Mouse (Mus musculus) right cerebral cortex, postnatal 14 days (tissue): ENCODE measurements around the gene Acaa1a.

Source experiments
- DNase-seq: peaks from one replicate; pipeline ENCODE4 v3.0.0; 2022

The Acaa1a gene

GRCm38 (mm10) chr9:119339558-119340211 is at the start of gene Acaa1a:
TSS of gene Acaa1a (plus strand) at chr9:119339676.
- DNase-seq, result peak; percentile 54

GRCm38 (mm10) chr9:119290791-119291190 is 48.7 kb upstream of the Acaa1a start:
- no peak for DNase-seq

GRCm38 (mm10) chr9:119297696-119298095 is 41.8 kb upstream of the Acaa1a start:
- DNase-seq, result no peak

GRCm38 (mm10) chr9:119298563-119298962 is 40.9 kb upstream of the Acaa1a start:
- DNase-seq, result no peak

- DNase-seq, result no peak
Measured at GRCm38 (mm10) chr9:119305863-119306262, 33.6 kb upstream of the Acaa1a start.

GRCm38 (mm10) chr9:119309067-119309466 is 30.4 kb upstream of the Acaa1a start:
- no peak for DNase-seq

GRCm38 (mm10) chr9:119313096-119313495 is 26.4 kb upstream of the Acaa1a start:
- DNase-seq, result no peak

- DNase-seq, result no peak
Measured at GRCm38 (mm10) chr9:119318891-119319290, 20.6 kb upstream of the Acaa1a start.

- no peak for DNase-seq
Measured at GRCm38 (mm10) chr9:119320446-119320845, 19.0 kb upstream of the Acaa1a start.

- DNase-seq, result no peak
Measured at GRCm38 (mm10) chr9:119320946-119321345, 18.5 kb upstream of the Acaa1a start.

- peak; percentile 37 for DNase-seq
Measured at GRCm38 (mm10) chr9:119321392-119322229, 17.9 kb upstream of the Acaa1a start.

- peak; percentile 95 for DNase-seq
Measured at GRCm38 (mm10) chr9:119322289-119323259, 16.9 kb upstream of the Acaa1a start, which contains the start of gene Oxsr1. TSS of gene Oxsr1 (minus strand) at chr9:119322427.

GRCm38 (mm10) chr9:119323260-119323645 is 16.2 kb upstream of the Acaa1a start:
- no peak for DNase-seq

GRCm38 (mm10) chr9:119324130-119324529 is 15.3 kb upstream of the Acaa1a start:
- no peak for DNase-seq

GRCm38 (mm10) chr9:119328488-119328887 is 11.0 kb upstream of the Acaa1a start:
- no peak for DNase-seq

- no peak for DNase-seq
Measured at GRCm38 (mm10) chr9:119330186-119330963, 9.1 kb upstream of the Acaa1a start.

- DNase-seq, result no peak
Measured at GRCm38 (mm10) chr9:119334324-119334723, 5.2 kb upstream of the Acaa1a start.

- DNase-seq, result no peak
Measured at GRCm38 (mm10) chr9:119334834-119335233, 4.6 kb upstream of the Acaa1a start.

GRCm38 (mm10) chr9:119335571-119335970 is 3.9 kb upstream of the Acaa1a start:
- DNase-seq, result no peak

- no peak for DNase-seq
Measured at GRCm38 (mm10) chr9:119337842-119338241, 1.6 kb upstream of the Acaa1a start.

- DNase-seq, result no peak
Measured at GRCm38 (mm10) chr9:119338350-119338749, 1.1 kb upstream of the Acaa1a start.

- no peak for DNase-seq
Measured at GRCm38 (mm10) chr9:119339106-119339505, 370 bp upstream of the Acaa1a start.
